Mouse (Mus musculus): ENCODE results near the gene Gch1. TPM values are rescaled to one million over a fixed set of nuclear protein-coding genes. Genes with fewer than 3 reads are reported as not detected.

The Gch1 gene
- polyA plus RNA-seq, 1 experiment: 13.5 TPM

- 27% methylated on average over 3 of the region's 3 CpGs for WGBS
- DNase-seq (ENCODE audit: low read depth, low spot score): no peak
Measured at GRCm38 (mm10) chr14:47105174-47105557, 84.0 kb downstream of the Gch1 start.

- DNase-seq (ENCODE audit: low read depth, low spot score): no peak
Measured at GRCm38 (mm10) chr14:47104246-47105173, 84.7 kb downstream of the Gch1 start.

More at GRCm38 (mm10) chr14:47104246-47105173, 84.7 kb downstream of the Gch1 start:
- 27% methylated on average over 19 of the region's 19 CpGs for WGBS

Other genes with a start within 250 kb of the Gch1 start
- gene Wdhd1, start 87.4 kb upstream of the Gch1 start, polyA plus RNA-seq (2012; rRNA removed): 3.3 and 4.6 TPM in 2 replicates
- 3.2 and 6.0 TPM in 2 replicates for gene Socs4, start 87.5 kb upstream of the Gch1 start, polyA plus RNA-seq (2012; rRNA removed)
- 33.5 and 61.4 TPM in 2 replicates for gene Mapk1ip1l, start 108.9 kb upstream of the Gch1 start, polyA plus RNA-seq (2012; rRNA removed)
- gene Lgals3, start 178.3 kb upstream of the Gch1 start, polyA plus RNA-seq (2012; rRNA removed): 537 and 642 TPM in 2 replicates
- 4.8 and 5.0 TPM in 2 replicates for gene Dlgap5, start 229.0 kb upstream of the Gch1 start, polyA plus RNA-seq (2012; rRNA removed)